Mouse (Mus musculus) heart, embryonic 12.5 days (tissue): ENCODE results near the gene Mucl2. TPM values are rescaled to one million over a fixed set of nuclear protein-coding genes. Genes with fewer than 3 reads are reported as not detected.
"Not testable (repeated sequence)": the region's sequence is repeated elsewhere in the genome, so short reads cannot be mapped to it uniquely, and the experiment has no call there.

ENCODE experiments used
- ATAC-seq: fragments of 200-750 bp; cut with Nextera tagmentation; 2 replicates; pipeline ENCODE4 v1.8.0; 2017; ENCODE audit warnings: moderate TSS enrichment, moderate library complexity; ENCODE audit not compliant: insufficient number of reproducible peaks, low FRiP score
- H3K27ac ChIP-seq: fragments of 300-500 bp; sonication (generic); 2 replicates; pipeline ENCODE4 v1.5.1; 2016; ENCODE audit warnings: mild to moderate bottlenecking, moderate library complexity; ENCODE audit not compliant: poor library complexity, severe bottlenecking
- H3K27me3 ChIP-seq: fragments of 300-500 bp; sonication (generic); replicated peaks from 2 replicates; pipeline ENCODE4 v1.6.1; 2016; ENCODE audit warnings: mild to moderate bottlenecking, moderate library complexity
- H3K36me3 ChIP-seq: fragments of 300-500 bp; sonication (generic); 2 replicates; pipeline ENCODE4 v1.6.1; 2016; ENCODE audit warnings: mild to moderate bottlenecking, moderate library complexity
- H3K4me1 ChIP-seq: fragments of 300-500 bp; sonication (generic); replicated peaks from 2 replicates; pipeline ENCODE4 v1.6.1; 2016; ENCODE audit warnings: mild to moderate bottlenecking
- H3K4me2 ChIP-seq: fragments of 300-500 bp; sonication (generic); 2 replicates; pipeline ENCODE4 v1.6.1; 2016; ENCODE audit warnings: mild to moderate bottlenecking, moderate library complexity
- H3K4me3 ChIP-seq: fragments of 300-500 bp; sonication (generic); 2 replicates; pipeline ENCODE4 v1.5.1; 2016; ENCODE audit warnings: mild to moderate bottlenecking
- H3K9ac ChIP-seq: fragments of 300-500 bp; sonication (generic); 2 replicates; pipeline ENCODE4 v1.6.1; 2016; ENCODE audit warnings: mild to moderate bottlenecking, moderate library complexity
- H3K9me3 ChIP-seq: fragments of 300-500 bp; sonication (generic); replicated peaks from 2 replicates; pipeline ENCODE4 v1.6.1; 2016; ENCODE audit warnings: mild to moderate bottlenecking, moderate library complexity
- WGBS: fragments of 180-500 bp; shearing (Covaris S2); methylation state at CpG from one replicate; pipeline ENCODE4 v1.1.7; 2016; 5-methylcytosine and 5-hydroxymethylcytosine counted together
- microRNA-seq: library from miRNA; unstranded; fragments of <30 nt; microRNA quantifications from one replicate; pipeline ENCODE4, GENCODE M21; 2017
- polyA plus RNA-seq: library from polyadenylated mRNA; unstranded; fragments of >200 nt; fragmentation: Nextera tagmentation; extraction: Ambion mirVana; gene quantifications from 2 replicates; pipeline ENCODE4 v1.2.1, GENCODE M21; 2016

The Mucl2 gene
- polyA plus RNA-seq = not detected in 2 replicates

DNA sequence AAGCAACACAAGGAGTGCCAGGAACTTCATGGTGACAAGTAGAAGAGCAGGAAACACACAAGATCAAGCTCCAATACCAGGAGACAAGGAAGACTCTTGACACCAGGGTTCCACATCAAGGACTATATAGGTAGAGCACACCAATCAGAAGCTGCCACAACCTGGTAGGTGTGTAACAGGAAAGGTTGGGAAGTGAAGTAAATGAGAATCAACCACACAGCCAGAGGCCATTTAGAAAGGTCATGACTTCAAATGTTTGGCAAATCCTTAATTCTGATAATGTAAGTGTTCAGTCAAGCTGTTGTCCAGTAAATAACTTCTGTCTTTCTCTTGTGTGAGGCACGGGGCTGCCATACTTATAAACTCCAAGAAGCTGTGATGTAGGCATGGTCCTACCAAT, at the start of gene Mucl2:
Mucl2 (minus strand) TSS at position 101 of the 400 bp plus-strand sequence.
- H3K36me3 ChIP-seq = no peaks in the 10 kb centered on the region
- WGBS = 78% methylated on average over 1 of the region's 1 CpGs
- no peak within 1 kb of the TSS for H3K4me2 ChIP-seq
- H3K9ac ChIP-seq = no peak within 1 kb of the TSS
- H3K9me3 ChIP-seq = no peaks in the 10 kb centered on the region
- H3K4me3 ChIP-seq = no peak within 1 kb of the TSS
- ATAC-seq = no peak
- no peaks in the 10 kb centered on the region for H3K27me3 ChIP-seq
- no peak within 1 kb of the TSS for H3K27ac ChIP-seq
- H3K4me1 ChIP-seq = no peaks in the 10 kb centered on the region

DNA sequence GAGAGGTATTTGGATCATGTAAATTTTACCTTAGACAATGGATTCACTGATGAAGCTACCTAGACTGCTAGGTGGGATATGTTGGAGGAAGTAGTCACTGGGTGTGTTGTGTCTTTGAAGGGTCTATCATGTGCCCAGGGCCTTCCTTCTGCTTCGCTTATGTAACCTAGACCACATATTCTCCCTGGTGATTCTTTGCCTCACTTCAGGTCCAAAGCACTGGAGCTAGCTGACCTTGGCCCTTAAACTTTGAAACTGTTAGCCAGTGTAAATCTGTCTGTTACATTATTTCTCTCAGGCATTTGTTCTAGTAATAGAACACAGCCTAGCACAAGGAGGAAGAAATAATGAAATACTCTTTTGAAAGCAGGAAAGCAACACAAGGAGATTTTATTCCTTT, 13.9 kb upstream of the Mucl2 start:
- not testable (repeated sequence) for H3K27ac ChIP-seq, H3K27me3 ChIP-seq, ATAC-seq, H3K9me3 ChIP-seq, H3K9ac ChIP-seq, H3K36me3 ChIP-seq, H3K4me1 ChIP-seq, H3K4me3 ChIP-seq, H3K4me2 ChIP-seq
- WGBS = 29% methylated on average over 1 of the region's 1 CpGs

Small RNAs within 50 kb of the gene (microRNA-seq; reads per million reads assigned to microRNA genes)
- gene Gm22852 = not detected

Other genes with a start within 250 kb of the Mucl2 start
- not detected in 2 replicates for gene Mucl1, start 143.8 kb downstream of the Mucl2 start, polyA plus RNA-seq